Mouse (Mus musculus) CH12.LX (cell line): Measurements from ENCODE around the gene Zbtb8os. TPM values are rescaled to one million over a fixed set of nuclear protein-coding genes. Genes with fewer than 3 reads are reported as not detected.
A peak's percentile ranks its signal among the peaks of the same experiment; 100 is the strongest.
"Not testable (repeated sequence)": the region's sequence is repeated elsewhere in the genome, so short reads cannot be mapped to it uniquely, and the experiment has no call there.

Experiments used
- DNase-seq: peaks from one replicate; pipeline ENCODE4 v3.0.0-alpha.2; 2013; ENCODE audit errors: extremely low read depth
- H3K27ac ChIP-seq: 2 replicates; pipeline ENCODE4 v1.5.1; 2012; ENCODE audit warnings: low read depth, mild to moderate bottlenecking, control low read depth, moderate library complexity; ENCODE audit not compliant: insufficient read depth
- H3K27me3 ChIP-seq: replicated peaks from 2 replicates; pipeline ENCODE3; 2012; ENCODE audit warnings: inconsistent platforms
- H3K36me3 ChIP-seq, 2 experiments: replicated peaks in 1 of 2; 2 replicates each; pipeline versions ENCODE3 to v1.6.1; 2012; ENCODE audit warnings: inconsistent platforms in 1 of 2, low read length in 1 of 2, mild to moderate bottlenecking in 1 of 2, mixed read lengths in 1 of 2, moderate library complexity in 1 of 2; ENCODE audit not compliant: control insufficient read depth in 1 of 2, insufficient read depth in 1 of 2
- H3K4me1 ChIP-seq, 2 experiments: 2 replicates each; pipeline ENCODE4 v1.6.1; 2012; ENCODE audit warnings: inconsistent platforms in 1 of 2, moderate library complexity in 1 of 2; ENCODE audit not compliant: insufficient read depth in 2 of 2, control insufficient read depth in 1 of 2
- H3K4me2 ChIP-seq: 2 replicates; pipeline ENCODE4 v1.6.1; 2012; ENCODE audit warnings: low read depth, mild to moderate bottlenecking, control low read depth; ENCODE audit not compliant: poor library complexity, insufficient read depth, severe bottlenecking
- H3K4me3 ChIP-seq, 3 experiments: fragments of 150-350 bp in 1 of 3; sonication (generic) in 1 of 3; replicated peaks in 1 of 3; 2 replicates each; pipeline versions ENCODE3 to v1.5.1; 2011 to 2012; ENCODE audit warnings: low read depth in 2 of 3, low read length in 2 of 3, mild to moderate bottlenecking in 2 of 3, moderate library complexity in 2 of 3, control low read depth in 1 of 3, improper control_type of control experiment in 1 of 3, inconsistent platforms in 1 of 3, mixed read lengths in 1 of 3; ENCODE audit not compliant: poor library complexity in 1 of 3
- H3K79me2 ChIP-seq: replicated peaks from 2 replicates; pipeline ENCODE4 v1.6.1; 2012; ENCODE audit warnings: mild to moderate bottlenecking, moderate library complexity; ENCODE audit not compliant: control insufficient read depth, poor library complexity, insufficient read depth, severe bottlenecking; ENCODE audit errors: extremely low read depth
- H3K9ac ChIP-seq: 2 replicates; pipeline ENCODE4 v1.6.1; 2012; ENCODE audit warnings: low read depth, mild to moderate bottlenecking, control low read depth, moderate library complexity; ENCODE audit not compliant: insufficient read depth
- H3K9me3 ChIP-seq: replicated peaks from 2 replicates; pipeline ENCODE3; 2012; ENCODE audit warnings: low read length, inconsistent platforms, mixed read lengths
- BHLHE40 ChIP-seq: IDR thresholded peaks from 2 replicates; pipeline ENCODE4 v1.6.1; 2011; ENCODE audit warnings: mild to moderate bottlenecking, low read depth, low read length, improper control_type of control experiment
- ETS1 ChIP-seq: conservative IDR thresholded peaks from 2 replicates; pipeline ENCODE4 v1.6.1; 2012; ENCODE audit warnings: low read depth, mild to moderate bottlenecking, inconsistent platforms, low read length, improper control_type of control experiment, moderate library complexity
- MAFK ChIP-seq: IDR thresholded peaks from 2 replicates; pipeline ENCODE4 v1.6.1; 2011; ENCODE audit warnings: low read length, improper control_type of control experiment; ENCODE audit not compliant: insufficient replicate concordance
- MXI1 ChIP-seq: IDR thresholded peaks from 2 replicates; pipeline ENCODE4 v1.6.1; 2011; ENCODE audit warnings: mild to moderate bottlenecking, low read depth, low read length, improper control_type of control experiment
- ZNF384 ChIP-seq: IDR thresholded peaks from 2 replicates; pipeline ENCODE4 v1.6.1; 2012; ENCODE audit warnings: low read depth, low read length, improper control_type of control experiment, inconsistent platforms
- dilution Hi-C: fragments of 300-500 bp; cut with MboI; formaldehyde crosslinking; loops from 2 replicates; pipeline ENCODE4 v1.14.3; 2020; ENCODE audit warnings: low sequenced_read_pairs; ENCODE audit not compliant: extremely low pct_unique_long_range_greater_than_20kb, extremely low pct_ligation_motif_present
- in situ Hi-C: fragments of 300-500 bp; cut with MboI; formaldehyde crosslinking; loops from 3 replicates; pipeline ENCODE4 v1.14.3; 2019; ENCODE audit warnings: low sequenced_read_pairs, low pct_ligation_motif_present, low pct_unique_long_range_greater_than_20kb, mixed read lengths
- polyA plus RNA-seq: library from polyadenylated mRNA; unstranded; fragments of >175 nt; gene quantifications from 2 replicates; pipeline ENCODE4 v1.2.1, GENCODE M21; 2012; ENCODE audit warnings: low read depth; ENCODE audit not compliant: insufficient read length
- total RNA-seq, 2 experiments: library from RNA; depleted of rRNA; stranded (reverse); fragments of 300-350 nt in 1 of 2; fragments of >200 nt in 1 of 2; gene quantifications; 2 replicates each; pipeline ENCODE4 v1.2.3; 2012 to 2014

Zbtb8os gene
- total and polyA plus RNA-seq, 3 experiments, result 104 to 135 (median 134) TPM

DNA sequence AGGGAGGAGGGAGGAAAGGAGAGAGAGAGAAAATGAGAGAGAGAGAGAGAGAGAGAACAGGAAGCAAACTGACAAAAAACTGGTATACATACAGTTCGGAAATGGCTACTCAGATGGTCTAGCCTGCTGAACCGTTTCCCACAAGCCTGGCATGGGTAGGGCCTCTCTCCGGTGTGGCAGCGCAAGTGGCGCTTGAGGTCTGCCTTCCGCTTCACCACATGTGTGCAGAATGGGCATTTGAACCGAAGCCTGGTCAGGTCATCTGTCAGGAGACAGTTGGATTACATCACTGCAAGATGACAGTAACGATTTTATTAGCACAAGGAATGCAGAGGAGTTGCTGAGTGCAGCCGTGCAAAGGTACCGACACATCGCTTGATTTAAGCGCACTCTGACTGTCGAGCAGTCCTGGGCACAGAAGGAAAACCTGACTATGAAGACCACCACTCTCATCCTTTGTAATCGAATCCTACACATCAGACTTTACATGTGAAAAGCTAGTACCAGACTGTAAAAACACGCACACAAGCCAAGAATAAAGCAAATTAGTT is 22.2 kb downstream of the Zbtb8os start:
- TF ChIP-seq ETS1 (peak; percentile 52), MXI1 (no peak), ZNF384 (no peak), BHLHE40 (peak; percentile 66)
- no peaks in the 10 kb centered on the region for H3K27me3 ChIP-seq
- H3K9ac ChIP-seq, result no peak overlapping the region
- peak; percentile 45 for DNase-seq
- dilution Hi-C loops (no loop called here), in situ Hi-C loops (loop anchor here (25.0 kb wide), 1 partner anchor 255 kb away; the partner anchor contains the start of genes Ccdc28b, Dcdc2b, Eif3i and Iqcc)
- H3K79me2 ChIP-seq, result no peaks in the 10 kb centered on the region
- peaks cover 5 to 17% of the 10 kb centered on the region in 2 experiments; a peak in 3 of 4 replicates for H3K4me1 ChIP-seq
- no peak overlapping the region for H3K4me3 ChIP-seq
- no peak overlapping the region for H3K4me2 ChIP-seq
- H3K27ac ChIP-seq, result no peak overlapping the region
- no peaks in the 10 kb centered on the region for H3K36me3 ChIP-seq
- H3K9me3 ChIP-seq, result no peaks in the 10 kb centered on the region

DNA sequence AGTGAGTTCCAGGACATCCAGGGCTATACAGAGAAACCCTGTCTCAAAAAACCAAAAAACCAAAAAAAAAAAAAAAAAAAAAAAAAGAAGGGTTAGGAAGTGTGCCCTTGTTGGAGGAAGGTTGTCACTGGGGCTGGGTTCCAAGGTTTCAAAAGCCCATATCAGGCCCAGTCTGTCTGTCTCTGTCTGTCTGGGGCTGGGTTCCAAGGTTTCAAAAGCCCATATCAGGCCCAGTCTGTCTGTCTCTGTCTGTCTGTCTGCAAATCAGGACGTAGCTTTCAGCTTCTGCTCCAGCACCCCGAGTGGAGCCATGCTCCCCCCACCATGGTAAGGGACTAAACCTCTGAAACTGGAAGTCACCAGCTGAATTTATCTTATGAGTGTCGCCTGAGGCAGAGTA is 26.7 kb downstream of the Zbtb8os start:
- peaks cover 0 to 28% of the 10 kb centered on the region in 2 experiments; a peak in 2 of 4 replicates for H3K4me1 ChIP-seq
- in situ Hi-C loops, result loop anchor here (25.0 kb wide), 1 partner anchor 250 kb away; the partner anchor contains the start of genes Ccdc28b, Dcdc2b, Eif3i and Iqcc
- dilution Hi-C loops, H3K9ac ChIP-seq, H3K27me3 ChIP-seq, H3K27ac ChIP-seq, DNase-seq, H3K9me3 ChIP-seq, H3K36me3 ChIP-seq, H3K4me3 ChIP-seq, H3K79me2 ChIP-seq, H3K4me2 ChIP-seq: not testable (repeated sequence)

- H3K79me2 ChIP-seq, result no peaks in the 10 kb centered on the region
- no peak overlapping the region for H3K9ac ChIP-seq
- no peaks in the 10 kb centered on the region for H3K27me3 ChIP-seq
- in situ Hi-C loops, result loop anchor here (25.0 kb wide), 1 partner anchor 250 kb away; the partner anchor contains the start of genes Ccdc28b, Dcdc2b, Eif3i and Iqcc
- H3K36me3 ChIP-seq, result no peaks in the 10 kb centered on the region
- H3K9me3 ChIP-seq, result no peaks in the 10 kb centered on the region
- DNase-seq, result no peak
- no peak overlapping the region for H3K4me2 ChIP-seq
- TF ChIP-seq MAFK (no peak), BHLHE40 (no peak)
- H3K4me1 ChIP-seq, result peaks cover 0 to 23% of the 10 kb centered on the region in 2 experiments; a peak in 2 of 4 replicates
- no peak overlapping the region for H3K27ac ChIP-seq
- dilution Hi-C loops, result no loop called here
- H3K4me3 ChIP-seq, result no peak overlapping the region
Measured at GRCm38 (mm10) chr4:129362771-129363170, 27.3 kb downstream of the Zbtb8os start.
